Mouse (Mus musculus): ENCODE measurements around the gene Dpp6. TPM values are rescaled to one million over a fixed set of nuclear protein-coding genes. Genes with fewer than 3 reads are reported as not detected.

The Dpp6 gene
- polyA plus RNA-seq, 1 experiment from 2014 or later, result 21.4 TPM

- Histone ChIP-seq H3K27ac (replicated peaks) (no peak overlapping the region), H3K4me1 (no peaks in the 10 kb centered on the region), H3K4me3 (no peak overlapping the region), H3K9ac (replicated peaks) (no peak overlapping the region), H3K27me3 (no peaks in the 10 kb centered on the region), H3K4me2 (replicated peaks) (no peak overlapping the region), H3K9me3 (no peaks in the 10 kb centered on the region), H3K36me3 (no peaks in the 10 kb centered on the region)
- no peak for ATAC-seq (ENCODE audit: low FRiP score, low read depth)
- 79% methylated on average over 1 of the region's 1 CpGs for WGBS
Observed at GRCm38 (mm10) chr5:27679151-27679550, 862.1 kb downstream of the Dpp6 start.

- ATAC-seq (ENCODE audit: low FRiP score, low read depth), result no peak
- Histone ChIP-seq H3K4me3 (no peak overlapping the region), H3K36me3 (no peaks in the 10 kb centered on the region), H3K4me2 (replicated peaks) (no peak overlapping the region), H3K4me1 (peaks cover 3% of the 10 kb centered on the region; the same call in 1 of the 2 replicates), H3K27ac (replicated peaks) (no peak overlapping the region), H3K9ac (replicated peaks) (no peak overlapping the region), H3K9me3 (no peaks in the 10 kb centered on the region), H3K27me3 (no peaks in the 10 kb centered on the region)
- WGBS, result 37% methylated on average over 5 of the region's 5 CpGs
Observed at GRCm38 (mm10) chr5:27680476-27680875, 863.5 kb downstream of the Dpp6 start.

GRCm38 (mm10) chr5:27685162-27685561 is 868.2 kb downstream of the Dpp6 start:
- H3K4me1 ChIP-seq, result peaks cover 3% of the 10 kb centered on the region; the same call in 1 of the 2 replicates
- no peak overlapping the region for H3K4me2 ChIP-seq (replicated peaks)
- no peaks in the 10 kb centered on the region for H3K36me3 ChIP-seq
- ATAC-seq (ENCODE audit: low FRiP score, low read depth), result peak; percentile 77
- peak overlapping the region; percentile 63 for H3K27ac ChIP-seq (replicated peaks)
- no peaks in the 10 kb centered on the region for H3K27me3 ChIP-seq
- no peak overlapping the region for H3K4me3 ChIP-seq
- WGBS, result 54% methylated on average over 11 of the region's 11 CpGs
- H3K9me3 ChIP-seq, result no peaks in the 10 kb centered on the region
- no peak overlapping the region for H3K9ac ChIP-seq (replicated peaks)

- no peak overlapping the region for H3K9ac ChIP-seq (replicated peaks)
- no peak overlapping the region for H3K4me2 ChIP-seq (replicated peaks)
- H3K4me3 ChIP-seq, result no peak overlapping the region
- peaks cover 3% of the 10 kb centered on the region; the same call in 1 of the 2 replicates for H3K4me1 ChIP-seq
- no peak for ATAC-seq (ENCODE audit: low FRiP score, low read depth)
- no peaks in the 10 kb centered on the region for H3K27me3 ChIP-seq
- H3K9me3 ChIP-seq, result no peaks in the 10 kb centered on the region
- H3K27ac ChIP-seq (replicated peaks), result no peak overlapping the region; the same call in 1 of the 2 replicates
- no peaks in the 10 kb centered on the region for H3K36me3 ChIP-seq
- WGBS, result 69% methylated on average over 3 of the region's 3 CpGs
Observed at GRCm38 (mm10) chr5:27685923-27686322, 868.9 kb downstream of the Dpp6 start.

- Histone ChIP-seq H3K27ac (replicated peaks) (no peak overlapping the region), H3K9ac (replicated peaks) (no peak overlapping the region), H3K9me3 (no peaks in the 10 kb centered on the region), H3K4me1 (peaks cover 3% of the 10 kb centered on the region; the same call in 1 of the 2 replicates), H3K4me3 (no peak overlapping the region), H3K4me2 (replicated peaks) (no peak overlapping the region), H3K27me3 (no peaks in the 10 kb centered on the region), H3K36me3 (no peaks in the 10 kb centered on the region)
- ATAC-seq (ENCODE audit: low FRiP score, low read depth), result no peak
- WGBS, result 92% methylated on average over 2 of the region's 2 CpGs
Observed at GRCm38 (mm10) chr5:27687311-27687710, 870.3 kb downstream of the Dpp6 start.

GRCm38 (mm10) chr5:27702482-27702881 is 885.5 kb downstream of the Dpp6 start:
- Histone ChIP-seq H3K4me1 (0 out of 2 replicates have a peak, but pooled peaks cover 12% of the 10 kb centered on the region), H3K9me3 (no peaks in the 10 kb centered on the region), H3K4me3 (no peak overlapping the region), H3K9ac (replicated peaks) (no peak overlapping the region), H3K27ac (replicated peaks) (no peak overlapping the region; the same call in 1 of the 2 replicates), H3K4me2 (replicated peaks) (no peak overlapping the region), H3K27me3 (no peaks in the 10 kb centered on the region), H3K36me3 (no peaks in the 10 kb centered on the region)
- no peak for ATAC-seq (ENCODE audit: low FRiP score, low read depth)
- 78% methylated on average over 6 of the region's 6 CpGs for WGBS

- no peak for ATAC-seq (ENCODE audit: low FRiP score, low read depth)
- Histone ChIP-seq H3K4me2 (replicated peaks) (no peak overlapping the region), H3K9ac (replicated peaks) (no peak overlapping the region), H3K4me1 (peaks cover 16% of the 10 kb centered on the region; the same call in 1 of the 2 replicates), H3K4me3 (no peak overlapping the region), H3K36me3 (no peaks in the 10 kb centered on the region), H3K9me3 (no peaks in the 10 kb centered on the region), H3K27me3 (no peaks in the 10 kb centered on the region), H3K27ac (replicated peaks) (no peak overlapping the region)
Observed at GRCm38 (mm10) chr5:27705020-27705419, 888.0 kb downstream of the Dpp6 start.

GRCm38 (mm10) chr5:27706551-27706950 is 889.5 kb downstream of the Dpp6 start:
- H3K4me2 ChIP-seq (replicated peaks), result no peak overlapping the region
- no peaks in the 10 kb centered on the region for H3K9me3 ChIP-seq
- H3K36me3 ChIP-seq, result no peaks in the 10 kb centered on the region
- 0 out of 2 replicates have a peak overlapping the region, but pooled peaks have one; percentile 32 for H3K27ac ChIP-seq (replicated peaks)
- H3K27me3 ChIP-seq, result no peaks in the 10 kb centered on the region
- no peak overlapping the region for H3K4me3 ChIP-seq
- peak; percentile 63 for ATAC-seq (ENCODE audit: low FRiP score, low read depth)
- no peak overlapping the region for H3K9ac ChIP-seq (replicated peaks)
- 46% methylated on average over 6 of the region's 6 CpGs for WGBS
- peaks cover 22% of the 10 kb centered on the region; the same call in 1 of the 2 replicates for H3K4me1 ChIP-seq

- Histone ChIP-seq H3K36me3 (no peaks in the 10 kb centered on the region), H3K4me1 (peaks cover 23% of the 10 kb centered on the region; the same call in 1 of the 2 replicates), H3K4me3 (no peak overlapping the region), H3K4me2 (replicated peaks) (no peak overlapping the region), H3K9me3 (no peaks in the 10 kb centered on the region), H3K27ac (replicated peaks) (0 out of 2 replicates have a peak overlapping the region, but pooled peaks have one; percentile 21), H3K9ac (replicated peaks) (no peak overlapping the region), H3K27me3 (no peaks in the 10 kb centered on the region)
- ATAC-seq (ENCODE audit: low FRiP score, low read depth), result no peak
Observed at GRCm38 (mm10) chr5:27707283-27707682, 890.3 kb downstream of the Dpp6 start.

- 0 out of 2 replicates have a peak, but pooled peaks have one; percentile 11 for ATAC-seq (ENCODE audit: low FRiP score, low read depth)
- 41% methylated on average over 6 of the region's 6 CpGs for WGBS
- 0 out of 2 replicates have a peak overlapping the region, but pooled peaks have one; percentile 10 for H3K27ac ChIP-seq (replicated peaks)
Observed at GRCm38 (mm10) chr5:27708209-27708608, 891.2 kb downstream of the Dpp6 start.

GRCm38 (mm10) chr5:27711461-27712192 is 894.6 kb downstream of the Dpp6 start:
- no peak overlapping the region for H3K9ac ChIP-seq (replicated peaks)
- no peak for ATAC-seq (ENCODE audit: low FRiP score, low read depth)
- WGBS, result 61% methylated on average over 8 of the region's 8 CpGs

More at GRCm38 (mm10) chr5:27708209-27708608, 891.2 kb downstream of the Dpp6 start:
- H3K9me3 ChIP-seq, result no peaks in the 10 kb centered on the region
- no peak overlapping the region for H3K4me2 ChIP-seq (replicated peaks)
- H3K9ac ChIP-seq (replicated peaks), result no peak overlapping the region
- no peak overlapping the region for H3K4me3 ChIP-seq
- peaks cover 17% of the 10 kb centered on the region; the same call in 1 of the 2 replicates for H3K4me1 ChIP-seq
- H3K27me3 ChIP-seq, result no peaks in the 10 kb centered on the region
- no peaks in the 10 kb centered on the region for H3K36me3 ChIP-seq

GRCm38 (mm10) chr5:27714356-27714755 is 897.4 kb downstream of the Dpp6 start:
- no peak overlapping the region for H3K4me2 ChIP-seq (replicated peaks)
- H3K9ac ChIP-seq (replicated peaks), result no peak overlapping the region
- WGBS, result 78% methylated on average over 9 of the region's 9 CpGs
- H3K27me3 ChIP-seq, result no peaks in the 10 kb centered on the region
- no peak overlapping the region for H3K4me3 ChIP-seq
- H3K9me3 ChIP-seq, result no peaks in the 10 kb centered on the region
- H3K4me1 ChIP-seq, result peaks cover 7% of the 10 kb centered on the region; the same call in 1 of the 2 replicates
- no peak overlapping the region for H3K27ac ChIP-seq (replicated peaks)
- no peaks in the 10 kb centered on the region for H3K36me3 ChIP-seq
- no peak for ATAC-seq (ENCODE audit: low FRiP score, low read depth)

More at GRCm38 (mm10) chr5:27711461-27712192, 894.6 kb downstream of the Dpp6 start:
- Histone ChIP-seq H3K9me3 (no peaks in the 10 kb centered on the region), H3K27ac (replicated peaks) (peak overlapping the region; percentile 42; the same call in 1 of the 2 replicates), H3K4me3 (no peak overlapping the region), H3K4me2 (replicated peaks) (no peak overlapping the region), H3K36me3 (no peaks in the 10 kb centered on the region), H3K27me3 (no peaks in the 10 kb centered on the region), H3K4me1 (peaks cover 17% of the 10 kb centered on the region; the same call in 1 of the 2 replicates)

Data from midbrain, embryonic 12.5 days (tissue).